21 mouse cellular contexts compared by ENCODE assay signal in the genomic region with DNA sequence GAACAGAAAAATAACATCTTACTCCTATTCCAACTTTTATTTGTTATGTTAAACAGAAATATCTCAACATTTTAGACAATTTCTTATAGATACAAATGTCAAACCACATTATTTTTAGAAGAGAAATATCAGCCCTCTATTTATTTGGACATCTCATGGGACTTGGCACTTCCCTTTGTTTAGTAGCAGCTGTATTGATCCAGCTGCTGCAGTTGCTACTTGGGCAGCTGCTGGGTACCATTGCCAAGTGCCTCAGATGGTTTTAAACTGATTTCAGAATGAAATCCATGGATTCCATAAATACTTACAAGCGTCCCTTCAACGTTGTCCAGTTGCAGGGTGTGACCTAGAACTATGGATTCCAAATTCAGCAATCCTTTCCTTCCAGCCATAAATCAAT.
"Had no signal": no experiment of that assay in that cellular context is flagged by ENCODE, and none has a peak within 500 bp of the region (broad histone marks: within the 10 kb centered on the region; RNA-seq: fewer than 3 reads in every experiment).

No protein-coding gene starts in this region.

- H3K4me3 ChIP-seq: layer of hippocampus, adult 2 months; left cerebral cortex, adult 2 months; limb, embryonic 12.5 days; liver, embryonic 12.5 days; liver, embryonic 15.5 days; lung, embryonic 15.5 days; midbrain, embryonic 12.5 days; midbrain, embryonic 15.5 days; neural tube, embryonic 13.5 days had no signal

- H3K9me3 ChIP-seq: limb, embryonic 12.5 days; liver, embryonic 12.5 days; liver, embryonic 15.5 days; lung, embryonic 15.5 days; midbrain, embryonic 12.5 days; midbrain, embryonic 15.5 days; neural tube, embryonic 13.5 days had no signal

- H3K36me3 ChIP-seq: limb, embryonic 12.5 days; liver, embryonic 12.5 days; liver, embryonic 15.5 days; lung, embryonic 15.5 days; midbrain, embryonic 12.5 days; midbrain, embryonic 15.5 days had no signal

- H3K27me3 ChIP-seq: limb, embryonic 12.5 days; liver, embryonic 12.5 days; liver, embryonic 15.5 days; lung, embryonic 15.5 days; midbrain, embryonic 12.5 days; midbrain, embryonic 15.5 days; neural tube, embryonic 13.5 days had no signal

- DNase-seq: kidney, adult 2 months; kidney, postnatal 25 days; layer of hippocampus, postnatal 36 days; liver; retina, postnatal 1 day; right cerebral cortex, postnatal 25 days; thymus, adult 2 months; thymus, postnatal 14 days; thymus, postnatal 4 days had no signal

- H3K4me1 ChIP-seq: liver, embryonic 12.5 days; liver, embryonic 15.5 days; lung, embryonic 15.5 days; midbrain, embryonic 12.5 days; midbrain, embryonic 15.5 days; neural tube, embryonic 13.5 days had no signal

- H3K27ac ChIP-seq: kidney, postnatal 0 days; layer of hippocampus, adult 2 months; left cerebral cortex, adult 2 months; limb, embryonic 12.5 days; liver, embryonic 12.5 days; liver, embryonic 15.5 days; lung, embryonic 15.5 days; macrophage; midbrain, embryonic 12.5 days; midbrain, embryonic 15.5 days; neural tube, embryonic 13.5 days had no signal

- ATAC-seq: intestine, postnatal 0 days; liver, embryonic 12.5 days; midbrain, embryonic 15.5 days had no signal

- H3K9ac ChIP-seq: limb, embryonic 12.5 days; liver, embryonic 12.5 days; liver, embryonic 15.5 days; lung, embryonic 15.5 days; midbrain, embryonic 12.5 days; midbrain, embryonic 15.5 days; neural tube, embryonic 13.5 days had no signal

- H3K4me2 ChIP-seq: limb, embryonic 12.5 days; liver, embryonic 12.5 days; liver, embryonic 15.5 days; lung, embryonic 15.5 days; midbrain, embryonic 12.5 days; midbrain, embryonic 15.5 days; neural tube, embryonic 13.5 days had no signal
